ENCODE assay signal across 9 mouse cellular contexts in the genomic region with DNA sequence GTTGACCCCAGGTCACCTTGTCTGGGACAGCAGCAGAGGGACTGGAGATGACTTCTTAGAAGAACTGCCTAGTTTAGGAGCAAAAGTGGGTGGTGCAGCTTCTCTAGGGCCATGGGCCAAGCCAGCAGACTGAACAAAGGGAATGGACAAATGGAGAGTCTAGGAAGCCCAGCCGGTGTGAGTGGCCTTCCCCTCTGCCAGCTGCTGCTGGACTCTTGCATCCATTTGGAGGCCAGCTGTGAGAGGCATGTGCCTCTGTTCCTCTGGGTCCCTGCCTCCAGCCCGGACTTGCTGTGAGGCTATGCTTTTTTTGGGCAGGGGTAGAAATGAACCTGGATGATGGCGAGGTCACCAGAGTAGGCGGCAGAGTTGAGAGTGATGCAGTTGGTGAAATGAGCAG. TPM values are rescaled to one million over a fixed set of nuclear protein-coding genes. Genes with fewer than 3 reads are reported as not detected.
DNase-seq lines count a peak whose midpoint lies in the region; ATAC-seq and TF ChIP-seq lines count a peak whose summit lies in the region.
"Had no signal": no experiment of that assay in that cellular context is flagged by ENCODE, and none has a peak within 500 bp of the region (broad histone marks: within the 10 kb centered on the region; RNA-seq: fewer than 3 reads in every experiment).

A gene (minus strand): TSS at position 152 of the 400 bp plus-strand sequence.

- ATAC-seq in intestine, embryonic 14.5 days (replicated peaks; ENCODE audit: low FRiP score, low TSS enrichment, low read depth): no peak
- ATAC-seq in intestine, postnatal 0 days: no peak
- no peak for ATAC-seq in embryonic facial prominence, embryonic 13.5 days (ENCODE audit: insufficient number of reproducible peaks, insufficient read depth, low FRiP score, low TSS enrichment, low read depth)
- ATAC-seq in hematopoietic stem cell, adult 5-6 weeks (replicated peaks in 1 of 2; ENCODE audit: insufficient read depth in 1 of 2, low FRiP score in 2 of 2, low TSS enrichment in 1 of 2, low read depth in 1 of 2, poor library complexity in 2 of 2, severe bottlenecking in 2 of 2): no peak
- ATAC-seq in stomach, embryonic 14.5 days (ENCODE audit: insufficient number of reproducible peaks, insufficient read depth, low FRiP score, low read depth): no peak

- 78% methylated on average over 4 of the region's 4 CpGs for WGBS in intestine, embryonic 14.5 days
- 90% methylated on average over 4 of the region's 4 CpGs for WGBS in intestine, postnatal 0 days
- WGBS in embryonic facial prominence, embryonic 13.5 days: 79% methylated on average over 4 of the region's 4 CpGs
- WGBS in stomach, embryonic 14.5 days: 75% methylated on average over 4 of the region's 4 CpGs

- H3K36me3 ChIP-seq in intestine, embryonic 14.5 days (ENCODE audit: control insufficient read depth, insufficient read depth, low read length): no peaks in the 10 kb centered on the region
- no peaks in the 10 kb centered on the region for H3K36me3 ChIP-seq in intestine, postnatal 0 days (ENCODE audit: control insufficient read depth, insufficient read depth)
- no peaks in the 10 kb centered on the region for H3K36me3 ChIP-seq in ES-Bruce4 (ENCODE audit: control insufficient read depth, insufficient read depth, low read length, poor library complexity, severe bottlenecking)
- H3K36me3 ChIP-seq in embryonic facial prominence, embryonic 13.5 days: no peaks in the 10 kb centered on the region
- no peaks in the 10 kb centered on the region for H3K36me3 ChIP-seq in stomach, embryonic 14.5 days (ENCODE audit: control insufficient read depth, insufficient read depth, low read length)

- no peak within 1 kb of the TSS for H3K4me2 ChIP-seq in intestine, embryonic 14.5 days (ENCODE audit: low read length)
- no peak within 1 kb of the TSS for H3K4me2 ChIP-seq in intestine, postnatal 0 days (replicated peaks; ENCODE audit: low read depth)
- no peak within 1 kb of the TSS for H3K4me2 ChIP-seq in embryonic facial prominence, embryonic 13.5 days
- H3K4me2 ChIP-seq in stomach, embryonic 14.5 days (replicated peaks; ENCODE audit: low read depth, low read length): no peak within 1 kb of the TSS

- no peak for TF ChIP-seq CTCF in intestine, postnatal 0 days (IDR thresholded peaks at IDR 0.05; ENCODE audit: low read depth)
- TF ChIP-seq CTCF in ES-Bruce4 (IDR thresholded peaks at IDR 0.05; ENCODE audit: low read depth, low read length): no peak

- H3K27ac ChIP-seq in intestine, embryonic 14.5 days (ENCODE audit: low read depth): no peak within 1 kb of the TSS
- no peak within 1 kb of the TSS for H3K27ac ChIP-seq in intestine, postnatal 0 days (ENCODE audit: low read depth, low read length)
- no peak within 1 kb of the TSS for H3K27ac ChIP-seq in ES-Bruce4 (ENCODE audit: insufficient read depth, low read length)
- 0 out of 2 replicates have a peak within 1 kb of the TSS, but pooled peaks have one; percentile 7 for H3K27ac ChIP-seq in embryonic facial prominence, embryonic 13.5 days
- no peak within 1 kb of the TSS for H3K27ac ChIP-seq in stomach, embryonic 14.5 days (ENCODE audit: low read length)
- H3K27ac ChIP-seq: liver, embryonic 14.5 days had no signal

- no peak for TF ChIP-seq POLR2A in ES-Bruce4 (IDR thresholded peaks at IDR 0.05; ENCODE audit: insufficient read depth, low read length)

- H3K9me3 ChIP-seq in intestine, embryonic 14.5 days (ENCODE audit: control insufficient read depth, low read length): no peaks in the 10 kb centered on the region
- no peaks in the 10 kb centered on the region for H3K9me3 ChIP-seq in intestine, postnatal 0 days (ENCODE audit: control insufficient read depth)
- no peaks in the 10 kb centered on the region for H3K9me3 ChIP-seq in ES-Bruce4 (replicated peaks; ENCODE audit: control insufficient read depth, insufficient read depth, low read length, poor library complexity, severe bottlenecking)
- no peaks in the 10 kb centered on the region for H3K9me3 ChIP-seq in embryonic facial prominence, embryonic 13.5 days
- H3K9me3 ChIP-seq in stomach, embryonic 14.5 days (ENCODE audit: control insufficient read depth, low read depth, low read length): no peaks in the 10 kb centered on the region

- DNase-seq in intestine, embryonic 14.5 days (ENCODE audit: low spot score): no peak
- no peak for DNase-seq in cerebellum, adult 9-10 months
- DNase-seq in spleen, adult 18-20 months: no peak

- no peak within 1 kb of the TSS for H3K9ac ChIP-seq in intestine, embryonic 14.5 days (ENCODE audit: low read length)
- no peak within 1 kb of the TSS for H3K9ac ChIP-seq in intestine, postnatal 0 days (ENCODE audit: low read depth, low read length)
- H3K9ac ChIP-seq in ES-Bruce4 (ENCODE audit: low read depth, poor library complexity, severe bottlenecking): no peak within 1 kb of the TSS
- no peak within 1 kb of the TSS for H3K9ac ChIP-seq in embryonic facial prominence, embryonic 13.5 days
- H3K9ac ChIP-seq in stomach, embryonic 14.5 days (replicated peaks; ENCODE audit: low read depth, low read length): no peak within 1 kb of the TSS
- H3K9ac ChIP-seq: liver, embryonic 14.5 days had no signal

- TF ChIP-seq EP300 in ES-Bruce4 (IDR thresholded peaks at IDR 0.05; ENCODE audit: insufficient read depth, low read depth, low read length): no peak

- no peak within 1 kb of the TSS for H3K4me3 ChIP-seq in intestine, embryonic 14.5 days (ENCODE audit: low read depth, low read length)
- H3K4me3 ChIP-seq in intestine, postnatal 0 days (ENCODE audit: low read depth, low read length): no peak within 1 kb of the TSS
- H3K4me3 ChIP-seq in ES-Bruce4 (ENCODE audit: low read depth, low read length): no peak within 1 kb of the TSS
- no peak within 1 kb of the TSS for H3K4me3 ChIP-seq in embryonic facial prominence, embryonic 13.5 days
- H3K4me3 ChIP-seq in stomach, embryonic 14.5 days (ENCODE audit: low read depth, low read length): no peak within 1 kb of the TSS

- no peaks in the 10 kb centered on the region for H3K27me3 ChIP-seq in intestine, embryonic 14.5 days (replicated peaks; ENCODE audit: control insufficient read depth, insufficient read depth, low read length)
- no peaks in the 10 kb centered on the region for H3K27me3 ChIP-seq in intestine, postnatal 0 days (replicated peaks; ENCODE audit: control insufficient read depth, insufficient read depth, low read length)
- no peaks in the 10 kb centered on the region for H3K27me3 ChIP-seq in ES-Bruce4 (ENCODE audit: control insufficient read depth, insufficient read depth, low read length, poor library complexity, severe bottlenecking)
- no peaks in the 10 kb centered on the region for H3K27me3 ChIP-seq in embryonic facial prominence, embryonic 13.5 days
- H3K27me3 ChIP-seq in stomach, embryonic 14.5 days (ENCODE audit: control insufficient read depth, insufficient read depth, low read length): no peaks in the 10 kb centered on the region

- H3K4me1 ChIP-seq in intestine, embryonic 14.5 days (replicated peaks; ENCODE audit: control insufficient read depth, insufficient read depth, low read length): no peaks in the 10 kb centered on the region
- H3K4me1 ChIP-seq in intestine, postnatal 0 days (replicated peaks; ENCODE audit: control insufficient read depth, insufficient read depth, low read length): no peaks in the 10 kb centered on the region
- H3K4me1 ChIP-seq in ES-Bruce4 (ENCODE audit: control insufficient read depth, insufficient read depth, low read length): peaks cover 1% of the 10 kb centered on the region
- peaks cover 21% of the 10 kb centered on the region for H3K4me1 ChIP-seq in embryonic facial prominence, embryonic 13.5 days
- peaks cover 5% of the 10 kb centered on the region; the same call in 1 of the 2 replicates for H3K4me1 ChIP-seq in stomach, embryonic 14.5 days (ENCODE audit: control insufficient read depth, insufficient read depth, low read length)

RNA-seq across cellular contexts. Expression of the gene that starts here (rescaled TPM):
- polyA plus RNA-seq in intestine, embryonic 14.5 days (2014; fragmentation: Nextera tagmentation; extraction: Ambion mirVana): 20.5 and 21.7 TPM in 2 replicates
- 8.6 and 9.6 TPM in 2 replicates for polyA plus RNA-seq in intestine, postnatal 0 days (2015; fragmentation: Nextera tagmentation; extraction: Ambion mirVana)
- polyA plus RNA-seq in ES-Bruce4 (2011; ENCODE audit: insufficient read depth, insufficient read length, low read depth, missing spikeins): 18.4 and 26.1 TPM in 2 replicates
- 25.3 TPM in 2 replicates for polyA plus RNA-seq in embryonic facial prominence, embryonic 13.5 days (2015; fragmentation: Nextera tagmentation; extraction: Ambion mirVana)
- 13.1 and 14.6 TPM in 2 replicates for total RNA-seq in hematopoietic stem cell, adult 5-6 weeks (2017)
- 20.8 and 21.5 TPM in 2 replicates for polyA plus RNA-seq in stomach, embryonic 14.5 days (2014; fragmentation: Nextera tagmentation; extraction: Ambion mirVana)
